Comparison of ENCODE assay signal across 12 mouse cellular contexts in the genomic region with DNA sequence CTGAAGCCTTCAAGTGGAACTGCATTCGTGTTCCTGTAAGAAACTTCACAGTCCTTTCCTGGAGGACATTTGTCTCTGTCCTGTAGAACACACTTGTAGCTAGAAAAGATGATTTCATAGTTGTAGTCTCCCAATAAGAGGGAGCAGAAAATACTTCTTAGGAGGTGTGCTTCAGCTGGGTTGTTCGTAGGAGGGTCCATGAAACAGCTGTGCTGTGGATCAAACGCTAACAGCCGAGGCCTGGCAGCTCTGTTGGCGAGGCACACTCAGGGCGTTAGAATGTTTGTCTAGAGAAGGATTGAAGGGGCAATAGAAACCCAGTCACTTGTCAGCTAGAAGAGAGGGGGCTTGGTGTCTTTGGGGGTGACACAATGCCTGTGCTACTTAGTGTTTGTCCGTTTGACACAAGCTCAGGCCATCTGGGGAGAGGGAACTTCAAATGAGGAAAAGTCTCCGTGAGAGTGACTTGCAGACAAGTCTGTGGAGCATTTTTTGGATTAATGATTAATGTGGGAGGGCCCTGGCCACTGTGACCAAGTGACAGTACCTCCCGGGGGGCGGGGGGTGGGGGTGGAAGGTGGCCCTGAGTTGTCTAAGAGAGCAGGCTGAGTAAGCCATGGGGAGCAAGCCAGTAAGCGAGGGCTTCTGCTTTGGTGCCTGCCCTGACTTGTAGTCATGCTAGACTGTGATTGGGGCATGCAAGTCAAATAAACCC. TPM values are rescaled to one million over a fixed set of nuclear protein-coding genes. Genes with fewer than 3 reads are reported as not detected.
DNase-seq lines count a peak whose midpoint lies in the region; ATAC-seq and TF ChIP-seq lines count a peak whose summit lies in the region.
"Had no signal": no experiment of that assay in that cellular context is flagged by ENCODE, and none has a peak within 500 bp of the region (broad histone marks: within the 10 kb centered on the region; RNA-seq: fewer than 3 reads in every experiment).

No protein-coding gene starts in this region.

- no peak overlapping the region for H3K4me3 ChIP-seq in intestine, embryonic 15.5 days (replicated peaks)
- no peak overlapping the region for H3K4me3 ChIP-seq in lung, postnatal 0 days (ENCODE audit: low read depth, low read length)
- H3K4me3 ChIP-seq in heart, embryonic 10.5 days, result no peak overlapping the region
- H3K4me3 ChIP-seq: hindbrain, embryonic 12.5 days; midbrain, embryonic 12.5 days; neural tube, embryonic 12.5 days had no signal

- peak overlapping the region; percentile 22; the same call in 1 of the 2 replicates for H3K4me2 ChIP-seq in intestine, embryonic 15.5 days (replicated peaks)
- H3K4me2 ChIP-seq in lung, postnatal 0 days (replicated peaks; ENCODE audit: low read depth, low read length), result no peak overlapping the region
- H3K4me2 ChIP-seq: hindbrain, embryonic 12.5 days; midbrain, embryonic 12.5 days; neural tube, embryonic 12.5 days had no signal

- TF ChIP-seq CTCF in lung, postnatal 0 days (IDR thresholded peaks at IDR 0.05), result no peak

- DNase-seq in kidney, adult 11 months, result peak; percentile 52
- DNase-seq in kidney, postnatal 4 days, result peak; percentile 19 to 44
- DNase-seq in lung, postnatal 0 days (ENCODE audit: low spot score), result peak; percentile 54
- no peak for DNase-seq in embryo, embryonic 10.5 days (ENCODE audit: low spot score)
- DNase-seq in heart, embryonic 10.5 days (ENCODE audit: low spot score), result no peak
- DNase-seq: gastrocnemius, postnatal 36 days; retina, postnatal 1 day had no signal

- no peak for TF ChIP-seq EP300 in lung, postnatal 0 days (IDR thresholded peaks at IDR 0.05)

- no peak overlapping the region for H3K9ac ChIP-seq in intestine, embryonic 15.5 days
- no peak overlapping the region for H3K9ac ChIP-seq in lung, postnatal 0 days (replicated peaks; ENCODE audit: low read depth)
- H3K9ac ChIP-seq: hindbrain, embryonic 12.5 days; midbrain, embryonic 12.5 days; neural tube, embryonic 12.5 days had no signal

- no peaks in the 10 kb centered on the region for H3K36me3 ChIP-seq in intestine, embryonic 15.5 days
- no peaks in the 10 kb centered on the region for H3K36me3 ChIP-seq in lung, postnatal 0 days (ENCODE audit: insufficient read depth, low read length)
- peaks cover 8% of the 10 kb centered on the region for H3K36me3 ChIP-seq in heart, embryonic 10.5 days

- H3K9me3 ChIP-seq in intestine, embryonic 15.5 days, result no peaks in the 10 kb centered on the region
- H3K9me3 ChIP-seq in lung, postnatal 0 days (ENCODE audit: low read length), result no peaks in the 10 kb centered on the region
- no peaks in the 10 kb centered on the region for H3K9me3 ChIP-seq in heart, embryonic 10.5 days
- H3K9me3 ChIP-seq: hindbrain, embryonic 12.5 days; midbrain, embryonic 12.5 days; neural tube, embryonic 12.5 days had no signal

- peak; percentile 90 for ATAC-seq in intestine, embryonic 15.5 days
- peak; percentile 79 for ATAC-seq in lung, postnatal 0 days
- no peak for ATAC-seq in frontal cortex, adult (ENCODE audit: low TSS enrichment)

- WGBS in intestine, embryonic 15.5 days, result 52% methylated on average over 11 of the region's 11 CpGs
- 46% methylated on average over 11 of the region's 11 CpGs for WGBS in lung, postnatal 0 days
- 71% methylated on average over 11 of the region's 11 CpGs for WGBS in heart, embryonic 10.5 days

- peak overlapping the region; percentile 65; the same call in 1 of the 2 replicates for H3K27ac ChIP-seq in intestine, embryonic 15.5 days
- H3K27ac ChIP-seq in lung, postnatal 0 days (ENCODE audit: low read length), result peak overlapping the region; percentile 60
- H3K27ac ChIP-seq in heart, embryonic 10.5 days, result no peak overlapping the region
- H3K27ac ChIP-seq: hindbrain, embryonic 12.5 days; midbrain, embryonic 12.5 days; neural tube, embryonic 12.5 days had no signal

- no peaks in the 10 kb centered on the region for H3K4me1 ChIP-seq in intestine, embryonic 15.5 days (replicated peaks)
- H3K4me1 ChIP-seq in lung, postnatal 0 days (ENCODE audit: insufficient read depth, low read depth, low read length), result no peaks in the 10 kb centered on the region
- peaks cover 8% of the 10 kb centered on the region for H3K4me1 ChIP-seq in heart, embryonic 10.5 days
- H3K4me1 ChIP-seq: hindbrain, embryonic 12.5 days; midbrain, embryonic 12.5 days; neural tube, embryonic 12.5 days had no signal

- H3K27me3 ChIP-seq in intestine, embryonic 15.5 days (replicated peaks), result no peaks in the 10 kb centered on the region
- H3K27me3 ChIP-seq in lung, postnatal 0 days (replicated peaks; ENCODE audit: insufficient read depth, low read length), result no peaks in the 10 kb centered on the region
- H3K27me3 ChIP-seq in heart, embryonic 10.5 days (ENCODE audit: insufficient read depth, poor library complexity, severe bottlenecking), result no peaks in the 10 kb centered on the region
- H3K27me3 ChIP-seq: hindbrain, embryonic 12.5 days; midbrain, embryonic 12.5 days; neural tube, embryonic 12.5 days had no signal

RNA-seq across cellular contexts. Expression of gene Arhgap17, which starts 16.1 kb away (rescaled TPM):
- 20.4 and 20.8 TPM in 2 replicates for polyA plus RNA-seq in intestine, embryonic 15.5 days (2015; fragmentation: Nextera tagmentation; extraction: Ambion mirVana)
- 13.4 and 14.5 TPM in 2 replicates for polyA plus RNA-seq in lung, postnatal 0 days (2015; fragmentation: Nextera tagmentation; extraction: Ambion mirVana)
- 24.0 and 27.0 TPM in 2 replicates for polyA plus RNA-seq in heart, embryonic 10.5 days (2016; fragmentation: Nextera tagmentation; extraction: Ambion mirVana)

RNA-seq across cellular contexts. Expression of gene Lcmt1, which starts 16.3 kb away (rescaled TPM):
- 42.9 and 46.5 TPM in 2 replicates for polyA plus RNA-seq in intestine, embryonic 15.5 days (2015; fragmentation: Nextera tagmentation; extraction: Ambion mirVana)
- 24.4 and 26.0 TPM in 2 replicates for polyA plus RNA-seq in lung, postnatal 0 days (2015; fragmentation: Nextera tagmentation; extraction: Ambion mirVana)
- polyA plus RNA-seq in heart, embryonic 10.5 days (2016; fragmentation: Nextera tagmentation; extraction: Ambion mirVana), result 42.7 and 50.2 TPM in 2 replicates

Comparison
In these comparisons a context has a peak if more than half of its experiments do, and no peak if none do; other contexts are left out.
1. DNase-seq: peak in kidney, adult 11 months (single experiment), kidney, postnatal 4 days (2 of 2) and lung, postnatal 0 days (single experiment); none in embryo, embryonic 10.5 days (single experiment) and heart, embryonic 10.5 days (single experiment).